8 mouse cellular contexts compared by ENCODE assay signal in genomic region chr1:176812491-176813291, GRCm38 (mm10). TPM values are rescaled to one million over a fixed set of nuclear protein-coding genes. Genes with fewer than 3 reads are reported as not detected.
A peak's percentile ranks its signal among the peaks of the same experiment; 100 is the strongest.
DNase-seq lines count a peak whose midpoint lies in the region; ATAC-seq and TF ChIP-seq lines count a peak whose summit lies in the region.

No protein-coding gene starts in this region.

- no peak for ATAC-seq in kidney, postnatal 0 days (replicated peaks; ENCODE audit: low FRiP score, low read depth)
- no peak for ATAC-seq in hindbrain, embryonic 14.5 days (ENCODE audit: low FRiP score)
- ATAC-seq in midbrain, embryonic 16.5 days, result no peak

- no peaks in the 10 kb centered on the region for H3K9me3 ChIP-seq in kidney, postnatal 0 days (replicated peaks; ENCODE audit: low read length)
- H3K9me3 ChIP-seq in hindbrain, embryonic 14.5 days (ENCODE audit: control insufficient read depth, low read length), result no peaks in the 10 kb centered on the region
- no peaks in the 10 kb centered on the region for H3K9me3 ChIP-seq in midbrain, embryonic 16.5 days (replicated peaks; ENCODE audit: control insufficient read depth, low read length, poor library complexity, severe bottlenecking)

- H3K4me1 ChIP-seq in kidney, postnatal 0 days (replicated peaks; ENCODE audit: insufficient read depth, low read length), result no peaks in the 10 kb centered on the region
- H3K4me1 ChIP-seq in hindbrain, embryonic 14.5 days (replicated peaks; ENCODE audit: control insufficient read depth, insufficient read depth, low read length), result peaks cover 41% of the 10 kb centered on the region
- H3K4me1 ChIP-seq in midbrain, embryonic 16.5 days (ENCODE audit: control insufficient read depth, insufficient read depth, low read length), result peaks cover 32% of the 10 kb centered on the region

- H3K36me3 ChIP-seq in kidney, postnatal 0 days (ENCODE audit: insufficient read depth, low read length), result no peaks in the 10 kb centered on the region
- no peaks in the 10 kb centered on the region for H3K36me3 ChIP-seq in hindbrain, embryonic 14.5 days (replicated peaks; ENCODE audit: control insufficient read depth, insufficient read depth)
- no peaks in the 10 kb centered on the region for H3K36me3 ChIP-seq in midbrain, embryonic 16.5 days (ENCODE audit: control insufficient read depth, insufficient read depth, low read length)

- H3K4me3 ChIP-seq in kidney, postnatal 0 days (replicated peaks; ENCODE audit: low read depth, low read length), result peak overlapping the region; percentile 87
- peak overlapping the region; percentile 95 for H3K4me3 ChIP-seq in hindbrain, embryonic 14.5 days (replicated peaks; ENCODE audit: low read length)
- peak overlapping the region; percentile 91 for H3K4me3 ChIP-seq in midbrain, embryonic 16.5 days (ENCODE audit: low read depth, low read length)

- peak overlapping the region; percentile 73 for H3K9ac ChIP-seq in kidney, postnatal 0 days (ENCODE audit: low read depth, low read length)
- peak overlapping the region; percentile 99 for H3K9ac ChIP-seq in hindbrain, embryonic 14.5 days
- H3K9ac ChIP-seq in midbrain, embryonic 16.5 days (ENCODE audit: low read depth, low read length), result peak overlapping the region; percentile 99

- peak overlapping the region; percentile 91 for H3K27ac ChIP-seq in kidney, postnatal 0 days
- H3K27ac ChIP-seq in hindbrain, embryonic 14.5 days, result peak overlapping the region; percentile 100
- peak overlapping the region; percentile 99 for H3K27ac ChIP-seq in midbrain, embryonic 16.5 days (ENCODE audit: low read length)

- peak overlapping the region; percentile 64 for H3K4me2 ChIP-seq in kidney, postnatal 0 days (ENCODE audit: low read length)
- H3K4me2 ChIP-seq in hindbrain, embryonic 14.5 days (replicated peaks), result peak overlapping the region; percentile 87
- H3K4me2 ChIP-seq in midbrain, embryonic 16.5 days (ENCODE audit: low read length), result peak overlapping the region; percentile 71

- no peak for TF ChIP-seq CTCF in kidney, postnatal 0 days (IDR thresholded peaks at IDR 0.05; ENCODE audit: low read depth)

- no peak for DNase-seq in kidney, postnatal 0 days (ENCODE audit: low spot score)
- no peak for DNase-seq in kidney, adult 18-20 months
- peak; percentile 22 for DNase-seq in brain, adult 2 months (ENCODE audit: low read depth, low spot score)
- DNase-seq in hindbrain, embryonic 14.5 days (ENCODE audit: low spot score), result no peak
- DNase-seq in ovary, postnatal 10 days (ENCODE audit: low spot score), result no peak
- DNase-seq in cerebellum, adult 8-10 months, result no peak
- no peak for DNase-seq in layer of hippocampus, adult 8-10 months (ENCODE audit: low spot score in 2 of 2)

- H3K27me3 ChIP-seq in kidney, postnatal 0 days (ENCODE audit: insufficient read depth, low read length), result no peaks in the 10 kb centered on the region
- no peaks in the 10 kb centered on the region for H3K27me3 ChIP-seq in hindbrain, embryonic 14.5 days (ENCODE audit: control insufficient read depth, insufficient read depth, low read length)
- no peaks in the 10 kb centered on the region for H3K27me3 ChIP-seq in midbrain, embryonic 16.5 days (ENCODE audit: control insufficient read depth, insufficient read depth, low read depth, low read length)

- 17% methylated on average over 11 of the region's 11 CpGs for WGBS in kidney, postnatal 0 days
- WGBS in hindbrain, embryonic 14.5 days, result 17% methylated on average over 11 of the region's 11 CpGs
- 12% methylated on average over 11 of the region's 11 CpGs for WGBS in midbrain, embryonic 16.5 days

RNA-seq across cellular contexts. Expression of gene Cep170, which starts 1.2 kb away (rescaled TPM):
- polyA plus RNA-seq in kidney, postnatal 0 days (2015; fragmentation: Nextera tagmentation; extraction: Ambion mirVana), result 11.9 and 12.9 TPM in 2 replicates
- polyA plus RNA-seq in hindbrain, embryonic 14.5 days (2014; fragmentation: Nextera tagmentation; extraction: Ambion mirVana), result 135 and 136 TPM in 2 replicates
- polyA plus RNA-seq in midbrain, embryonic 16.5 days (2015; fragmentation: Nextera tagmentation; extraction: Ambion mirVana), result 117 and 133 TPM in 2 replicates
- total RNA-seq in layer of hippocampus, adult 8-10 months (2022), result 100 to 1,000 TPM in 1 of 4 experiments, 10 to 100 TPM in 3; 86.4 to 110 (median 92.6) TPM

RNA-seq across cellular contexts. Expression of gene Sdccag8, which starts 1.8 kb away (rescaled TPM):
- polyA plus RNA-seq in kidney, postnatal 0 days (2015; fragmentation: Nextera tagmentation; extraction: Ambion mirVana), result 22.7 and 27.0 TPM in 2 replicates
- 22.5 and 25.2 TPM in 2 replicates for polyA plus RNA-seq in hindbrain, embryonic 14.5 days (2014; fragmentation: Nextera tagmentation; extraction: Ambion mirVana)
- polyA plus RNA-seq in midbrain, embryonic 16.5 days (2015; fragmentation: Nextera tagmentation; extraction: Ambion mirVana), result 25.6 and 27.4 TPM in 2 replicates
- total RNA-seq in layer of hippocampus, adult 8-10 months (2022), result 10 to 100 TPM; 16.3 to 24.0 (median 19.4) TPM
